Mouse (Mus musculus): ENCODE results near the gene Adgre5. TPM values are rescaled to one million over a fixed set of nuclear protein-coding genes. Genes with fewer than 3 reads are reported as not detected.

Adgre5 gene
- polyA plus RNA-seq, 1 experiment from 2014 or later, result 11.8 TPM

DNA sequence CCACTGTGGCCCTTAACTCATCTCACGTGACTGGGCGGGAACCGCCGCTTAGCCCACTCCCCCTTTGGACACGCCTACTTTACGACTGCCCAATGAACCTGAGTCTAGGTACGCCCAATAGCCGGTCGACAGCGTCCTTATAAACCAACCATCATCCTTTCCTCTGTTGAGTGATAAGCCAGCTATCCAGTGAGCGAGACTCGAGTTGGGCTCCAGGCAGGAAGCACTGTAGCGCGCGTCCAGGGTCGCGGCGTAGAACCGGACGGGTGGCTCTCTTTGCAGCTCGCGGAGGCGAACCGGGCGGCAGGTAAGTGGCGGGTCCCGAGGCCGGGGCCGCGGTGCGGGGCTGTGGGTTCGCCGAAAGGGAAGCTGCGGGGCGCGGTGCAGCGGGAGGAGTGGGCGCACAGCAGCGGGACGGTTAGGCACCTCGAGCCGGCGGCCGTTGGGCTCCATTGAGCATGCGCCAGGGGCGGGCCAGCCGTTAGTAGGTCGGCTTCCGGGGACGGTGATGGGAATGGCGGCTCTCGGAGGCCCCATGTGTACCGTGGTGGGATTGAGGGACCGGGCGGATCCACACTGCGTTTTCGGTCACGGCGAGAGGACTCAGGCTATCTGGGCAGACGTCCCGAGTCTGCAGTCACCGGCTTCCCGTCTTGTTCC lies 26.0 kb downstream of the Adgre5 start, which contains the start of gene Ddx39:
TSS of gene Ddx39 (plus strand) at position 147 of the 660 bp plus-strand sequence.
- peak within 1 kb of the TSS; percentile 98 for H3K4me3 ChIP-seq
- H3K4me1 ChIP-seq, result peaks cover 16% of the 10 kb centered on the region
- peak; percentile 99 for DNase-seq (ENCODE audit: low spot score)
- H3K27ac ChIP-seq, result peak within 1 kb of the TSS; percentile 99
- H3K27me3 ChIP-seq (ENCODE audit: insufficient read depth, poor library complexity, severe bottlenecking), result no peaks in the 10 kb centered on the region
- under 1% methylated on average over 62 of the region's 63 CpGs for WGBS
- peaks cover 15% of the 10 kb centered on the region for H3K36me3 ChIP-seq
- no peaks in the 10 kb centered on the region for H3K9me3 ChIP-seq

DNA sequence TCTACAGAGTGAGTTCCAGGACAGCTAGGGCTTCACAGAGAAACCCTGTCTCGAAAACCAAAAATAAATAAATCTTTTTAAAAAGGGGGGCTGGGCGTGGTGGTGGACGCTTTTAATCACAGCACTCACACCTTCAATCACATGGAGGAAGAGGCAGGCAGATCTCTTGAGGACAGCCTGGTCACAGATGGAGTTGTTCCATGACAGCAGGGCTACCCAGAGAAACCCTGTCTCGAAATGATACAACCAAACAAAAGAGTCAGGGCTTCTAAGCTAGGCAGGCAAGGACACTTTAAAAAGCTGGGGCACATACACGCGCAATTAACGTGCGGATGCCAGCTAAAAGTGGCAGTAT lies 26.5 kb downstream of the Adgre5 start:
- WGBS, result 16% methylated on average over 8 of the region's 8 CpGs
- Histone ChIP-seq H3K27me3 (ENCODE audit: insufficient read depth, poor library complexity, severe bottlenecking) (no peaks in the 10 kb centered on the region), H3K9me3 (no peaks in the 10 kb centered on the region), H3K36me3 (peaks cover 10% of the 10 kb centered on the region), H3K4me1 (peaks cover 16% of the 10 kb centered on the region), H3K27ac (peak overlapping the region; percentile 99), H3K4me3 (peak overlapping the region; percentile 98)
- DNase-seq (ENCODE audit: low spot score), result no peak

DNA sequence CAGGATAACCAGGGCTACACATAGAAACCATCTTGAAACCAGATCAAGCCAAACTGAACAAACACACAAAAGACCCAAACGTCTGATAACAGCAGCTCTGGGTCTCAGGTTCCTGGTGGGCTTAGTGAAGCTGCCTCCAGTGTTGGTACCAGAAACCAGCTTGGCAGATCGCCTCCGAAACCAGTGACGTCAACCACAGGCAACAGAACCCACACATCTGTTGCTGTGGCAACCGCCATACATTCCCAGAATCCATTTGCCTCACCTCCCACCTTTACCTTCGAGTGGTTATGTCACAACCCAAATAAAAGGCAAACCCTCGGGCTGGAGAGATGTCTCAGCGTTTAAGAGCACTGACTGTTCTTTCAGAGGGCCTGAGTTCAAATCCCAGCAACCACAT lies 33.6 kb downstream of the Adgre5 start:
- WGBS, result 69% methylated on average over 8 of the region's 8 CpGs
- Histone ChIP-seq H3K4me1 (peaks cover 5% of the 10 kb centered on the region; the same call in 1 of the 2 replicates), H3K36me3 (no peaks in the 10 kb centered on the region)

DNA sequence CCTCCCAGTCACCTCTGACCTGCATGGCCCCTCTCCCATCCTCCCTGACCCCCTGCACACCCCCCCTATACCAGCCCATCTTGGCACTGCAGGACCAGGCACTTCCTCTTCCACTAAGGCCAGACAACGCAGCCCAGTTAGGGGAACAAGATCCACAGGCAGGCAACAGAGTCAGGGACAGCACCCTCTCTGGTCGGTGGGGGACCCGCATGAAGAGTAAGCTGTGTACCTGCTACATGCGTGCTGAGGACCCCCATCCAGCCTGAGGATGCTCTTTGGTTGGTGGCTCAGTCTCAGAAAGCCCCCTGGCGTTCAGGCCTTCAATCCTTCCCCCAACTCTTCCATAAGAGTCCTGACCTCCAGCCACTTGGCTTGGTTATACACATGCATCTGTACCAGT lies 34.7 kb downstream of the Adgre5 start:
- 57% methylated on average over 5 of the region's 5 CpGs for WGBS
- no peak for DNase-seq (ENCODE audit: low spot score)
- H3K4me3 ChIP-seq, result no peak overlapping the region
- H3K27ac ChIP-seq, result peak overlapping the region; percentile 22; the same call in 1 of the 2 replicates
- no peaks in the 10 kb centered on the region for H3K36me3 ChIP-seq
- H3K4me1 ChIP-seq, result peaks cover 5% of the 10 kb centered on the region; the same call in 1 of the 2 replicates
- no peaks in the 10 kb centered on the region for H3K9me3 ChIP-seq
- H3K27me3 ChIP-seq (ENCODE audit: insufficient read depth, poor library complexity, severe bottlenecking), result no peaks in the 10 kb centered on the region

More for the DNA sequence above, 33.6 kb downstream of the Adgre5 start:
- Histone ChIP-seq H3K27me3 (ENCODE audit: insufficient read depth, poor library complexity, severe bottlenecking) (no peaks in the 10 kb centered on the region), H3K9me3 (no peaks in the 10 kb centered on the region), H3K4me3 (no peak overlapping the region), H3K27ac (no peak overlapping the region)
- DNase-seq (ENCODE audit: low spot score), result no peak

DNA sequence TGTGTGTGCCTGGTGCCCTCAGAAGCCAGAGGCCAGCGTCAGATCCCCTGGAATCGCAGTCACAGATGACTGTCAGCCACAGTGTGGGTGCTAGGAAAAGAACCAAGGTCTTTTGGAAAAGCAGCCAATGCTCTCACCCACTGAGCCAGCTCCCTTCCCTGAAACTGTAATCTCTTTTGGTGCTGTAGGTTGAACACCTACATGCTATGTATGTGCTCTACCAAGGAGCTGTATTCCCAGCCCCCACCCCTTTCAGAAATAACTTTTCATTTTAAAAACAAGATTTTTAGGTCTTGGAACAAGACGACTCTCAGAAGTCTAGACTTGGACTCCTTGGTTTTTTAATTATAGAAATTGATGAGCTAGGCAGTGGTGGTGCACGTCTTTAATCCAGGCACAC lies 37.7 kb downstream of the Adgre5 start:
- H3K36me3 ChIP-seq, result no peaks in the 10 kb centered on the region
- H3K27me3 ChIP-seq (ENCODE audit: insufficient read depth, poor library complexity, severe bottlenecking), result no peaks in the 10 kb centered on the region
- H3K4me1 ChIP-seq, result peaks cover 28% of the 10 kb centered on the region
- DNase-seq (ENCODE audit: low spot score), result no peak
- no peak overlapping the region for H3K4me3 ChIP-seq
- 70% methylated on average over 4 of the region's 4 CpGs for WGBS
- H3K9me3 ChIP-seq, result no peaks in the 10 kb centered on the region
- no peak overlapping the region for H3K27ac ChIP-seq

DNA sequence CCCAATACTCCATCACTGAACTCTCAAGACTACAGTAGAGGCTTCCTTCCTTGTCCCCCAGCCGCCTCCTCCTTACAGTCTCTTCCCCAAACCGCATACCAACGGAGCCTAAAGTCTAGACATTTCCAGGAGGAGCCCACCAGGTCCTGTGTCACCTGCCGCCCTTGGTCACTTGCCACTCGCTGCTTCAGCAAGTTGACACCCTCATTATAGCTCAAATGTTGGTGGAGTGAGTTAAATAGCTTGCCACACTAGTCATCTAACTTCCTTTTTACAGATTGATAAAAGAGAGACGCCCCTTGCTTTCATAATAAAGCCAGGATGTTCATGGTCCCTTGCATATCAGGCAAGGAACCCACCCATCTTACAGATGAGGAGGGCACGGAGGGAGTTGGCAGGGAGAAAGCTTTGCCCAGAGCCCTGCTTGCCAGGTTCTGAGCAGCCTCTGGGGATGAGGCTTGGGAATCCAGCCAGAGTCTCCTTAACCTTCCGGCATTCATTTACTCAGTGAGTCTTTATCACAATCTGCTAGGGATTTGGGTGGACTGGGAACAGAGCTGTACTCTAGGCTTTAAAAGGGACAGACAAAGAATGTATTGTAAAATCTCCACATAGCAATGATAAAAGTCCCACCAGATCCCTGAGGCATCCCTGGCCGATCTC lies 40.6 kb downstream of the Adgre5 start:
- DNase-seq (ENCODE audit: low spot score), result no peak
- H3K9me3 ChIP-seq, result no peaks in the 10 kb centered on the region
- no peak overlapping the region for H3K27ac ChIP-seq
- WGBS, result 69% methylated on average over 9 of the region's 9 CpGs
- no peak overlapping the region for H3K4me3 ChIP-seq
- H3K36me3 ChIP-seq, result no peaks in the 10 kb centered on the region
- no peaks in the 10 kb centered on the region for H3K27me3 ChIP-seq (ENCODE audit: insufficient read depth, poor library complexity, severe bottlenecking)
- H3K4me1 ChIP-seq, result peaks cover 44% of the 10 kb centered on the region

DNA sequence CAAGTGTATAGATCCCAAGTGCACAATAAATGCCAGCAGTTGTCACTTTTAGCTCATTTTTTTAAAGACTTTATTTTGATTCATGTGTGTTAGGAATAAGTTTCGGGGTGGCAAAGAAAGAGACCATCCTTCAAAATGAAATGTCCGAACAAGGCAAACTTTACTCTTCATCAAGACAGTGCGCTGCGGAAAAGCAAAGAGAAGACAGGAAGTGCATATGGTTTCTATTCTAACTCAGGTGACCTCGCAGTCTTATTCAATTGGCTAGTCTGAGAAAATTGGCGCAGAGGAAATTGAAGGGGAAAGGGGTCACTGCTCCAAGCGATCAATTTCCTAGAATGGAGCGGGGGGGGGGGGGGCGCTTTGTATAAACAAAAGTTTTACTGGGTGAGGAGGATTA lies 41.6 kb downstream of the Adgre5 start:
- Histone ChIP-seq H3K27me3 (ENCODE audit: insufficient read depth, poor library complexity, severe bottlenecking) (no peaks in the 10 kb centered on the region), H3K4me3 (peak overlapping the region; percentile 95), H3K4me1 (peaks cover 47% of the 10 kb centered on the region), H3K36me3 (no peaks in the 10 kb centered on the region), H3K27ac (peak overlapping the region; percentile 96), H3K9me3 (no peaks in the 10 kb centered on the region)
- 51% methylated on average over 9 of the region's 9 CpGs for WGBS
- DNase-seq (ENCODE audit: low spot score), result no peak

DNA sequence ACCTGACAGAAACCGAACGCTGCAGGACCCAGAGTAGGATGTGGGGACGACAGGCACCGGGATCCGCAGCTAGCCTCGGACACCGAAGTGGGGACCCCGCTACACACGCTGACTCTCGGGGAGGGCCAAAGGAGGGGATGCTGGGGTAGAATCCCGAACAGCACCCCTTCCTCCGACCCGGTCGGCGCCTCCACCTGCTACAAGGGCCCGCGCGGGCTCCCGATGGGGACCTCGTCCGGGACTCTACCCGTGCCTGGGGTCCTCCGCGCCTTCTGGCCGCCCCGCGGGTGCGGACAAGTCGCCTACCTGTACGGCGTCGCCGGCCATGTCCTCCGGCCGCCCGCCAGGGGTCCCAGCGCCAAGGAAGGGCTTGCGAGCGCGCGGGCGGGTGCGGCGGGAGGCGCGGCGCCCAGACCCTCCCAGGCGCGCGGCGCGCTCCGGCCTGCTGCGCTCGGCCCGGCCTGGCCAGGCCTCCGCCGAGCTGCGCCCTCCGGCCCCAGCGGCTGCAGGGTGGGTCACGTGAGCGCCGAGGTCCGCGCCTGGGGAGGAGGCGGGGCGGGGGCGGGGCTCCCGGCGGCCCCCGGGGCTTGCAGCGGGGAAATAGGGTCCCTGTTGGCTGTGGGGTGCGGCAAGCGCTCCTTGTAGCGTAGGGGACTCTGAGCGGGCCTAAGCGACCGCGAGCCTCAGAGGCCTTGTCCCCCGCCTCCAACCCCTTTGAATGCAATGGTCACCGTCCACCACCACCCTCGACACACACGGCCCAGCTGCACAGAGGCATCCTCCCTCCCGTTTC lies 42.3 kb downstream of the Adgre5 start, which contains the start of gene Pkn1:
TSS of gene Pkn1 (minus strand) at position 519 of the 793 bp plus-strand sequence.
- peak within 1 kb of the TSS; percentile 95 for H3K4me3 ChIP-seq
- peak within 1 kb of the TSS; percentile 96 for H3K27ac ChIP-seq
- WGBS, result under 1% methylated on average over 63 of the region's 85 CpGs
- no peaks in the 10 kb centered on the region for H3K36me3 ChIP-seq
- no peaks in the 10 kb centered on the region for H3K27me3 ChIP-seq (ENCODE audit: insufficient read depth, poor library complexity, severe bottlenecking)
- no peaks in the 10 kb centered on the region for H3K9me3 ChIP-seq
- peaks cover 50% of the 10 kb centered on the region for H3K4me1 ChIP-seq
- peak; percentile 91 for DNase-seq (ENCODE audit: low spot score)

DNA sequence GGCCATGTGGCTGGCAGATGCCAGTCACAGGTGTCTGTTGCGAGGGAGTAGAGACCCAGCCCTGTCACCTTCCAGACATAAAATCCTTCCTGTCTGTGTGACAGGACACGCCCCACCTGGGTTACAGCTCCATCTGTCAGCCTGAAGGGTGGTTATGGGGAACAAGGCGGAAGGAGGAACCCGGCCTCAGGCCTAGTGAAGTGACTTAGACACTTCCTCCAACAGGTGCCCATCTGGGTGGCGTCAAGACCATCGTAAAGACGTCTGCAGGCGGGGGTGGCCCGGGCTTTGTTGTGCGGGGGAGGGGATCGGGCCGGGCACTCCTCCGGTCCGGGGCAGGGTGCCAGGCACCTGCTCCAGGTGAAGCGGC lies 42.9 kb downstream of the Adgre5 start:
- DNase-seq (ENCODE audit: low spot score), result no peak
- Histone ChIP-seq H3K27me3 (ENCODE audit: insufficient read depth, poor library complexity, severe bottlenecking) (no peaks in the 10 kb centered on the region), H3K36me3 (no peaks in the 10 kb centered on the region), H3K4me3 (peak overlapping the region; percentile 95), H3K4me1 (peaks cover 53% of the 10 kb centered on the region), H3K9me3 (no peaks in the 10 kb centered on the region), H3K27ac (peak overlapping the region; percentile 96)
- WGBS, result 6% methylated on average over 15 of the region's 15 CpGs

DNA sequence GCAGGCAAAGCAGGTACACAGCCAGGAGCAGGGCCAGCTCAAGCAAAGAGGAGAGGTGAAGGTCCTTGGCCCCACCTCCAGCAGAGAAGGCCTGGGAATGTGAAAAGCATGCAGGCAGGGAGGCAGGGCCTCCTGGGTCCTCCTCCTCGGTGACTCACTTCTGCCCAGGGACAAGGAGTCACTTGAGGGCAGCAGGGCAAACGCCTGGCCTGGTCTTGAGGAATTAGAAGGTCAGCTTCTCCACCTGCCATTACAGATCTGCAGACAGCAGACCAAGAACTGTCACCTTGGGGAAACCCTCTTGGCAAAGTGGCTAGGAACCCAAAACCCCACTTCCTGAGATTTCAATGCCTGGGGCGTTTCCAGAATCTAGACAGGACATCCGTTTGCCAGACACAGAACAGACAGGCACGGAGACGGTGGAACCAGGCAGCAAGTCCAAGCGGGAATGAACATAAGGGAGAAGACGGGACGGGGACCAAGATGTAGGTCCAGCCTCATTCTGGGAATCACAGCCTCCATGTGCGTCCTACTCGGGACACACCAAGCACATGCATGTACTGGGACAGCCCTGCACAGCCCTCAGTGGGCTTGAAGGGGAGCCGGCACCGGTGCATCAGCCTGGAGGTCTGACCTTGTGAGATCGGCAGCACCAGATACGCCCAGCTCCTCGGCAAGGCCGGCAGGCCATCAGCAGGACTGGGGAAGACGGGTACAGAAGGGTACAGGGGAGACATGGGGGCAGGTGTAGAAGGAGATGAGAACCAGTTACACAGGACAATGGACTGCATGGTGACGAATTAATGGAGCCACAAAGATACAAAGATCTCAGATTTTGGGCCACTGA lies 43.5 kb downstream of the Adgre5 start:
- Histone ChIP-seq H3K9me3 (no peaks in the 10 kb centered on the region), H3K36me3 (peaks cover 4% of the 10 kb centered on the region), H3K4me1 (peaks cover 53% of the 10 kb centered on the region), H3K27ac (peak overlapping the region; percentile 96), H3K27me3 (ENCODE audit: insufficient read depth, poor library complexity, severe bottlenecking) (no peaks in the 10 kb centered on the region), H3K4me3 (peak overlapping the region; percentile 95)
- no peak for DNase-seq (ENCODE audit: low spot score)
- 42% methylated on average over 19 of the region's 19 CpGs for WGBS

DNA sequence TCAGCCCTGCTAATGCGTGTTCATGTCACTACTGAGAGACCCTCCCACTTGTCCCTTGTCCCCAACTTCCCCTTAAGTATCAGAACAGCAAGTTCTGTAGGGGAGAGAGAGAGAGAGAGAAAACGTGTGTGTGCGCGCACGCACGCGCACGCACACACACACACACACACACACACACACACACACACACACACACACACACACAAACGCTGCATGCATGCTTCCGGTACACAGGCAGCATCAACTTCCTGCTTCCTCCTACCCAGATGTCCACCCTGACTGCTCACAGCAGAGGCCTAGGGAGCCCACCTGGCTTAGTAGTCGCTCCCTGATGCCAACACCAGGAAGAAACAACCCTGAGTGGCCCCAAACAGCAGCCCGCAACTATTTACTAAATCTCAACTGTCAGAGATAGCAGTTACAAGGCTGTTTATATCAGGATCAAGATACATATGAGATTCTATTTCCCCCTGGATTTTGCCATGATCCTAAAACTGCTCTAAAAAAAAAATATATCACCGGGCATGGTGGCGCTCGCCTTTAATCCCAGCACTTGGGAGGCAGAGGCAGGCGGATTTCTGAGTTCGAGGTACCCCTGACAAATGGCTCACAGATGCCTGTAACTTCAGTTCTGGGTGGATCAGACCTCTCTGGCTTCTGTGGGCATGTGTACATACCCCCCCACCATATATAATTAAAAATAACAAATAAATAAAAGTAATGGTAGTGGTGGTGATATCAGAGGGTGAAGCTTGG lies 45.6 kb downstream of the Adgre5 start:
- peaks cover 49% of the 10 kb centered on the region for H3K4me1 ChIP-seq
- H3K36me3 ChIP-seq, result peaks cover 25% of the 10 kb centered on the region
- H3K27me3 ChIP-seq (ENCODE audit: insufficient read depth, poor library complexity, severe bottlenecking), result no peaks in the 10 kb centered on the region
- WGBS, result 81% methylated on average over 13 of the region's 17 CpGs
- DNase-seq (ENCODE audit: low spot score), result no peak
- no peaks in the 10 kb centered on the region for H3K9me3 ChIP-seq
- H3K4me3 ChIP-seq, result no peak overlapping the region
- H3K27ac ChIP-seq, result no peak overlapping the region

All from heart, embryonic 10.5 days (tissue).